Mouse (Mus musculus) embryonic facial prominence, embryonic 14.5 days (tissue): ENCODE data around the gene Mrpl10. TPM values are rescaled to one million over a fixed set of nuclear protein-coding genes. Genes with fewer than 3 reads are reported as not detected.

Experiments
- ATAC-seq: fragments of 200-750 bp; cut with Nextera tagmentation; 2 replicates; pipeline ENCODE4 v1.8.0; 2017; ENCODE audit warnings: low read depth, moderate number of reproducible peaks, moderate TSS enrichment
- DNase-seq: peaks from one replicate; pipeline ENCODE4 v3.0.0-alpha.2; 2015; ENCODE audit warnings: low spot score
- H3K27ac ChIP-seq: fragments of 300-500 bp; sonication (generic); replicated peaks from 2 replicates; pipeline ENCODE4 v1.5.1; 2014; ENCODE audit warnings: low read depth, mild to moderate bottlenecking, low read length, moderate library complexity
- H3K27me3 ChIP-seq: fragments of 300-500 bp; sonication (generic); replicated peaks from 2 replicates; pipeline ENCODE4 v1.6.1; 2014; ENCODE audit warnings: low read length; ENCODE audit not compliant: control insufficient read depth, insufficient read depth
- H3K36me3 ChIP-seq: fragments of 300-500 bp; sonication (generic); 2 replicates; pipeline ENCODE4 v1.6.1; 2014; ENCODE audit warnings: low read length, mixed read lengths; ENCODE audit not compliant: control insufficient read depth, insufficient read depth
- H3K4me1 ChIP-seq: fragments of 300-500 bp; sonication (generic); 2 replicates; pipeline ENCODE4 v1.6.1; 2014; ENCODE audit warnings: antibody characterized with exemption, low read length; ENCODE audit not compliant: control insufficient read depth, insufficient read depth
- H3K4me2 ChIP-seq: fragments of 300-500 bp; sonication (generic); 2 replicates; pipeline ENCODE4 v1.6.1; 2014; ENCODE audit warnings: low read depth, mild to moderate bottlenecking, low read length, moderate library complexity, mixed read lengths
- H3K4me3 ChIP-seq: fragments of 300-500 bp; sonication (generic); 2 replicates; pipeline ENCODE4 v1.5.1; 2014; ENCODE audit warnings: low read depth, mild to moderate bottlenecking, low read length
- H3K9ac ChIP-seq: fragments of 300-500 bp; sonication (generic); 2 replicates; pipeline ENCODE4 v1.6.1; 2014; ENCODE audit warnings: low read depth, mild to moderate bottlenecking, low read length, moderate library complexity, mixed read lengths
- H3K9me3 ChIP-seq: fragments of 300-500 bp; sonication (generic); 2 replicates; pipeline ENCODE4 v1.6.1; 2016; ENCODE audit warnings: low read length; ENCODE audit not compliant: control insufficient read depth
- WGBS: fragments of 180-500 bp; shearing (Covaris S2); extraction: QIAGEN DNeasy Blood & Tissue Kit; methylation state at CpG from one replicate; pipeline ENCODE4 v1.1.7; 2014; 5-methylcytosine and 5-hydroxymethylcytosine counted together
- polyA plus RNA-seq: library from polyadenylated mRNA; unstranded; fragments of >200 nt; fragmentation: Nextera tagmentation; extraction: Ambion mirVana; gene quantifications from 2 replicates; pipeline ENCODE4 v1.2.1, GENCODE M21; 2014

Mrpl10 gene
- polyA plus RNA-seq, 1 experiment from 2014 or later = 68.9 TPM

- Histone ChIP-seq H3K36me3 (no peaks in the 10 kb centered on the region), H3K27ac (no peak overlapping the region), H3K4me1 (peaks cover 14% of the 10 kb centered on the region), H3K4me2 (peak overlapping the region; percentile 88), H3K9me3 (no peaks in the 10 kb centered on the region), H3K27me3 (peaks cover 78% of the 10 kb centered on the region), H3K4me3 (peak overlapping the region; percentile 56), H3K9ac (peak overlapping the region; percentile 61)
- 0% methylated on average over 18 of the region's 50 CpGs for WGBS
- peak; percentile 77 for DNase-seq
- peak; percentile 64 for ATAC-seq
These were observed 19.4 kb upstream of the Mrpl10 start for GRCm38 (mm10) chr11:97021873-97022484.

DNA sequence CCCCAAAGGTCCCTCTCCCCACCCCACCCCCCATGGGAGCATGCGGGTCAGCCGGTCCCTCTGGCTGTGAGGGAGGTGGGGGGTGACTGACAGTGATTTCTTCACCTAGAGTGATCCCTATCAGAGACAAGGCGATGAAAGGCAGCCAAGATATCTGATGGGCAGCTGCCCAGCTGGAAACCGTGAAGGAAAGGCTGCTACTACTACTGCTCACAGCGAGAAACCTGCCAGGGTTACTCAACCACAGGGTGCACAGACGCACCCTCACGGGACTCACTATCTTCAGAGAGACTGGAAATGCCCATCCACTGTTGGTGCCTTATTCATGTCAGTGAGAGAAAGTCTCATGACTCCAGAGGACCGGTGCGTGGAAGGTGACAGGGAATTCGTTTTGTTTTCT is 16.4 kb upstream of the Mrpl10 start:
- DNase-seq = no peak

GRCm38 (mm10) chr11:97025721-97026344 is 15.5 kb upstream of the Mrpl10 start:
- ATAC-seq (peak; percentile 64), DNase-seq (peak; percentile 89)
- Histone ChIP-seq H3K4me3 (peak overlapping the region; percentile 29), H3K4me2 (peak overlapping the region; percentile 60), H3K27ac (peak overlapping the region; percentile 57), H3K4me1 (peaks cover 7% of the 10 kb centered on the region), H3K27me3 (peaks cover 42% of the 10 kb centered on the region), H3K9ac (peak overlapping the region; percentile 52), H3K9me3 (no peaks in the 10 kb centered on the region), H3K36me3 (no peaks in the 10 kb centered on the region)
- 3% methylated on average over 15 of the region's 17 CpGs for WGBS

More for the DNA sequence above, 16.4 kb upstream of the Mrpl10 start:
- Histone ChIP-seq H3K4me2 (peak overlapping the region; percentile 60; the same call in 1 of the 2 replicates), H3K36me3 (no peaks in the 10 kb centered on the region), H3K9me3 (no peaks in the 10 kb centered on the region), H3K9ac (0 out of 2 replicates have a peak overlapping the region, but pooled peaks have one; percentile 52), H3K4me1 (peaks cover 7% of the 10 kb centered on the region), H3K27me3 (peaks cover 50% of the 10 kb centered on the region), H3K27ac (no peak overlapping the region), H3K4me3 (no peak overlapping the region)
- 28% methylated on average over 10 of the region's 10 CpGs for WGBS
- ATAC-seq = no peak

DNA sequence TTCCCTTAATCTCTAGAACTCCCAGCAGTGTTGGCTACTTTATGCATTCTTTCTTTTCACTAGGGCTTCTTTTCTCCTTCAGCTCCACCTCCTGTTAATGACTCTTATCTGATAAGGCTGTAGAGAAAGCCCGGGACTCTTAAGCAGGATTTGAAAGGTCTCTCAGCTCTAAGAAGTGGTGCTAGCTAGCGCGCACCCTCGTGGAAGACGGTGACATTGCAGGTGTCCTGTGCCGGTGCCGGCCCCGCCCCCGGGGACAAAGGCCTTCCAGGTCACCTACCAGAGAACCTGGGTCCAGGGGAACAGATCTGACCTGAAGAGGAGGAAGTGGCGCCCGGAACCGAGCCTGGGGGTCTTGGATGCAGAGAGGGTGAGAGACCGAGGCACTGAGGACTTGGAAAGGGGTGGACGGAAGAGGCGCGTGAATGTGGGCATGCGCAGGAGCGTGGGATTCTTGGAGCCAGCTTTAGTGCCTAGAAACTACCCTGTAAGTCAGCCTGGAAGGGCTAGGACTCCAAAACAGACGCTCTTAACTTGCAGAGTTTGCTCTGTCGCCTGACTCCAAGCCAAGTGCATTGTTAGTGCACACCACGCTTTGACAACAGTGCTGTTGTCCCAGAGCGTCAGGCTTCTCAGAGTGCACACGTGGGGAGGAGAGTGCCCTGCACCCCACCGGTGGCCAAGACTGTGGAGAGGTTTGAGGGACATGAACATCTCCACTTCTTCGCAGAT is 11.5 kb upstream of the Mrpl10 start, which contains the start of gene Scrn2:
TSS of gene Scrn2 (plus strand) at position 253 of the 732 bp plus-strand sequence.
- Histone ChIP-seq H3K27me3 (peaks cover 2% of the 10 kb centered on the region; the same call in 1 of the 2 replicates), H3K27ac (peak within 1 kb of the TSS; percentile 81), H3K36me3 (peaks cover 10% of the 10 kb centered on the region; the same call in 1 of the 2 replicates), H3K4me1 (peaks cover 7% of the 10 kb centered on the region), H3K9ac (peak within 1 kb of the TSS; percentile 83), H3K9me3 (no peaks in the 10 kb centered on the region), H3K4me3 (peak within 1 kb of the TSS; percentile 75), H3K4me2 (peak within 1 kb of the TSS; percentile 79)
- under 1% methylated on average over 25 of the region's 25 CpGs for WGBS
- DNase-seq = peak; percentile 89
- peak; percentile 79 for ATAC-seq

GRCm38 (mm10) chr11:97030426-97030825 is 10.9 kb upstream of the Mrpl10 start:
- H3K27me3 ChIP-seq = no peaks in the 10 kb centered on the region
- H3K27ac ChIP-seq = peak overlapping the region; percentile 81
- H3K9ac ChIP-seq = peak overlapping the region; percentile 83
- peak overlapping the region; percentile 75 for H3K4me3 ChIP-seq
- H3K4me1 ChIP-seq = peaks cover 7% of the 10 kb centered on the region; the same call in 1 of the 2 replicates
- H3K36me3 ChIP-seq = peaks cover 10% of the 10 kb centered on the region; the same call in 1 of the 2 replicates
- WGBS = 17% methylated on average over 15 of the region's 15 CpGs
- DNase-seq (no peak), ATAC-seq (no peak)
- H3K4me2 ChIP-seq = peak overlapping the region; percentile 79
- no peaks in the 10 kb centered on the region for H3K9me3 ChIP-seq

- H3K4me3 ChIP-seq = no peak overlapping the region
- DNase-seq (no peak), ATAC-seq (no peak)
- H3K4me1 ChIP-seq = no peaks in the 10 kb centered on the region
- H3K36me3 ChIP-seq = peaks cover 10% of the 10 kb centered on the region; the same call in 1 of the 2 replicates
- H3K9me3 ChIP-seq = no peaks in the 10 kb centered on the region
- no peak overlapping the region for H3K4me2 ChIP-seq
- H3K9ac ChIP-seq = no peak overlapping the region
- H3K27me3 ChIP-seq = no peaks in the 10 kb centered on the region
- no peak overlapping the region for H3K27ac ChIP-seq
- WGBS = 78% methylated on average over 12 of the region's 12 CpGs
These were observed 9.4 kb upstream of the Mrpl10 start for GRCm38 (mm10) chr11:97031977-97032376.

- Histone ChIP-seq H3K36me3 (peaks cover 10% of the 10 kb centered on the region; the same call in 1 of the 2 replicates), H3K4me1 (no peaks in the 10 kb centered on the region), H3K9ac (no peak overlapping the region), H3K9me3 (no peaks in the 10 kb centered on the region), H3K27ac (no peak overlapping the region), H3K4me2 (no peak overlapping the region), H3K4me3 (no peak overlapping the region), H3K27me3 (no peaks in the 10 kb centered on the region)
- DNase-seq = no peak
- no peak for ATAC-seq
- 92% methylated on average over 4 of the region's 4 CpGs for WGBS
These were observed 8.9 kb upstream of the Mrpl10 start for GRCm38 (mm10) chr11:97032499-97032898.

GRCm38 (mm10) chr11:97033781-97034180 is 7.6 kb upstream of the Mrpl10 start:
- no peak overlapping the region for H3K27ac ChIP-seq
- no peak overlapping the region for H3K4me2 ChIP-seq
- no peak overlapping the region for H3K9ac ChIP-seq
- 94% methylated on average over 4 of the region's 4 CpGs for WGBS
- DNase-seq (no peak), ATAC-seq (no peak)
- no peaks in the 10 kb centered on the region for H3K27me3 ChIP-seq
- peaks cover 10% of the 10 kb centered on the region; the same call in 1 of the 2 replicates for H3K36me3 ChIP-seq
- no peaks in the 10 kb centered on the region for H3K4me1 ChIP-seq
- H3K9me3 ChIP-seq = no peaks in the 10 kb centered on the region
- H3K4me3 ChIP-seq = no peak overlapping the region
